Mouse (Mus musculus) thymus, postnatal 0 days (tissue): ENCODE results near the gene Scg5. TPM values are rescaled to one million over a fixed set of nuclear protein-coding genes. Genes with fewer than 3 reads are reported as not detected.

Experiments used
- DNase-seq: peaks from one replicate; pipeline ENCODE4 v3.0.0-alpha.2; 2015; ENCODE audit warnings: low spot score
- polyA plus RNA-seq: library from polyadenylated mRNA; unstranded; fragments of >200 nt; fragmentation: Nextera tagmentation; extraction: Ambion mirVana; gene quantifications from 2 replicates; pipeline ENCODE4 v1.2.1, GENCODE M21; 2015

Gene Scg5
- polyA plus RNA-seq, 1 experiment from 2014 or later, result 3.2 TPM

- DNase-seq, result no peak
These were observed 21.9 kb downstream of the Scg5 start for GRCm38 (mm10) chr2:113806851-113807577.

GRCm38 (mm10) chr2:113805765-113806164 lies 23.2 kb downstream of the Scg5 start:
- DNase-seq, result no peak

- no peak for DNase-seq
These were observed 25.2 kb downstream of the Scg5 start for GRCm38 (mm10) chr2:113803753-113804152.

GRCm38 (mm10) chr2:113800846-113801245 lies 28.1 kb downstream of the Scg5 start:
- DNase-seq, result no peak

- DNase-seq, result no peak
These were observed 30.3 kb downstream of the Scg5 start for GRCm38 (mm10) chr2:113798605-113799004.

GRCm38 (mm10) chr2:113795186-113795585 lies 33.7 kb downstream of the Scg5 start:
- DNase-seq, result no peak

- DNase-seq, result no peak
These were observed 35.4 kb downstream of the Scg5 start for GRCm38 (mm10) chr2:113793521-113793920.

GRCm38 (mm10) chr2:113788821-113789387 lies 40.0 kb downstream of the Scg5 start:
- no peak for DNase-seq

- no peak for DNase-seq
These were observed 41.0 kb downstream of the Scg5 start for GRCm38 (mm10) chr2:113787882-113788281.

- no peak for DNase-seq
These were observed 44.1 kb downstream of the Scg5 start for GRCm38 (mm10) chr2:113784851-113785250.

- no peak for DNase-seq
These were observed 47.4 kb downstream of the Scg5 start for GRCm38 (mm10) chr2:113781521-113781920.

- DNase-seq, result no peak
These were observed 47.8 kb downstream of the Scg5 start for GRCm38 (mm10) chr2:113781107-113781506.

GRCm38 (mm10) chr2:113779336-113779735 lies 49.6 kb downstream of the Scg5 start:
- no peak for DNase-seq

GRCm38 (mm10) chr2:113778036-113778435 lies 50.9 kb downstream of the Scg5 start:
- DNase-seq, result no peak

GRCm38 (mm10) chr2:113776297-113776696 lies 52.6 kb downstream of the Scg5 start:
- no peak for DNase-seq

GRCm38 (mm10) chr2:113774150-113774805 lies 54.6 kb downstream of the Scg5 start:
- DNase-seq, result no peak

- no peak for DNase-seq
These were observed 60.2 kb downstream of the Scg5 start for GRCm38 (mm10) chr2:113768541-113769303.

- no peak for DNase-seq
These were observed 63.0 kb downstream of the Scg5 start for GRCm38 (mm10) chr2:113765885-113766284.

- DNase-seq, result no peak
These were observed 64.0 kb downstream of the Scg5 start for GRCm38 (mm10) chr2:113764968-113765367.

- DNase-seq, result no peak
These were observed 70.4 kb downstream of the Scg5 start, which contains the start of gene Grem1 for GRCm38 (mm10) chr2:113758311-113759161. TSS of gene Grem1 (minus strand) at chr2:113758646.
